Comparison of ENCODE assay signal across 10 mouse cellular contexts in genomic region chr14:29895332-29895988, GRCm38 (mm10).
A peak's percentile ranks its signal among the peaks of the same experiment; 100 is the strongest.
DNase-seq lines count a peak whose midpoint lies in the region; ATAC-seq lines count a peak whose summit lies in the region.
"Had no signal": no experiment of that assay in that cellular context is flagged by ENCODE, and none has a peak within 500 bp of the region (broad histone marks: within the 10 kb centered on the region; RNA-seq: fewer than 3 reads in every experiment).

No protein-coding gene starts in this region.

- DNase-seq in adipocyte (ENCODE audit: low spot score) = peak; percentile 13
- peak; percentile 34 for DNase-seq in kidney, adult 11 months
- peak; percentile 60 for DNase-seq in lung, postnatal 36 days
- DNase-seq in T-cell, adult 2 months (ENCODE audit: low spot score) = no peak
- no peak for DNase-seq in thymus, postnatal 36 days

- 0 out of 2 replicates have a peak, but pooled peaks have one; percentile 49 for ATAC-seq in hindbrain, embryonic 13.5 days (ENCODE audit: low FRiP score)
- ATAC-seq in hindbrain, embryonic 12.5 days (ENCODE audit: low FRiP score) = no peak
- ATAC-seq in embryonic facial prominence, embryonic 15.5 days (ENCODE audit: insufficient number of reproducible peaks, low FRiP score, low TSS enrichment, low read depth) = peak; percentile 65; the same call in 1 of the 2 replicates

- peaks cover 11% of the 10 kb centered on the region for H3K4me1 ChIP-seq in hindbrain, embryonic 13.5 days (replicated peaks)
- H3K4me1 ChIP-seq in hindbrain, embryonic 12.5 days = peaks cover 5% of the 10 kb centered on the region; the same call in 1 of the 2 replicates
- H3K4me1 ChIP-seq in embryonic facial prominence, embryonic 15.5 days = peaks cover 19% of the 10 kb centered on the region

- H3K27me3 ChIP-seq in hindbrain, embryonic 13.5 days = no peaks in the 10 kb centered on the region
- no peaks in the 10 kb centered on the region for H3K27me3 ChIP-seq in hindbrain, embryonic 12.5 days
- H3K27me3 ChIP-seq in embryonic facial prominence, embryonic 15.5 days = no peaks in the 10 kb centered on the region

- 77% methylated on average over 2 of the region's 2 CpGs for WGBS in hindbrain, embryonic 13.5 days
- 83% methylated on average over 2 of the region's 2 CpGs for WGBS in hindbrain, embryonic 12.5 days
- WGBS in embryonic facial prominence, embryonic 15.5 days = 53% methylated on average over 2 of the region's 2 CpGs

- no peaks in the 10 kb centered on the region for H3K36me3 ChIP-seq in hindbrain, embryonic 13.5 days
- no peaks in the 10 kb centered on the region for H3K36me3 ChIP-seq in hindbrain, embryonic 12.5 days
- no peaks in the 10 kb centered on the region for H3K36me3 ChIP-seq in embryonic facial prominence, embryonic 15.5 days
- H3K36me3 ChIP-seq: G1E; midbrain, embryonic 12.5 days had no signal

- no peak overlapping the region for H3K4me2 ChIP-seq in hindbrain, embryonic 13.5 days
- H3K4me2 ChIP-seq in hindbrain, embryonic 12.5 days (replicated peaks) = no peak overlapping the region
- H3K4me2 ChIP-seq in embryonic facial prominence, embryonic 15.5 days (replicated peaks) = no peak overlapping the region
- H3K4me2 ChIP-seq: midbrain, embryonic 12.5 days had no signal

- no peaks in the 10 kb centered on the region for H3K9me3 ChIP-seq in hindbrain, embryonic 13.5 days
- no peaks in the 10 kb centered on the region for H3K9me3 ChIP-seq in hindbrain, embryonic 12.5 days (replicated peaks)
- no peaks in the 10 kb centered on the region for H3K9me3 ChIP-seq in embryonic facial prominence, embryonic 15.5 days (replicated peaks)
- H3K9me3 ChIP-seq: G1E; midbrain, embryonic 12.5 days had no signal

- no peak overlapping the region for H3K9ac ChIP-seq in hindbrain, embryonic 13.5 days
- H3K9ac ChIP-seq in hindbrain, embryonic 12.5 days = no peak overlapping the region
- no peak overlapping the region for H3K9ac ChIP-seq in embryonic facial prominence, embryonic 15.5 days
- H3K9ac ChIP-seq: midbrain, embryonic 12.5 days had no signal

- no peak overlapping the region for H3K27ac ChIP-seq in hindbrain, embryonic 13.5 days
- no peak overlapping the region for H3K27ac ChIP-seq in hindbrain, embryonic 12.5 days
- no peak overlapping the region; the same call in 1 of the 2 replicates for H3K27ac ChIP-seq in embryonic facial prominence, embryonic 15.5 days (replicated peaks)
- H3K27ac ChIP-seq: midbrain, embryonic 12.5 days had no signal

- no peak overlapping the region for H3K4me3 ChIP-seq in hindbrain, embryonic 13.5 days
- H3K4me3 ChIP-seq in hindbrain, embryonic 12.5 days = no peak overlapping the region
- no peak overlapping the region for H3K4me3 ChIP-seq in embryonic facial prominence, embryonic 15.5 days (replicated peaks)
- H3K4me3 ChIP-seq: midbrain, embryonic 12.5 days had no signal

Comparison
In these comparisons a context has a peak if more than half of its experiments do, and no peak if none do; other contexts are left out.
1. DNase-seq: peak in adipocyte (single experiment), kidney, adult 11 months (single experiment) and lung, postnatal 36 days (single experiment); none in T-cell, adult 2 months (single experiment) and thymus, postnatal 36 days (0 of 2).